Mouse (Mus musculus) lung, embryonic 14.5 days (tissue): Measurements from ENCODE around the gene Col4a2. TPM values are rescaled to one million over a fixed set of nuclear protein-coding genes. Genes with fewer than 3 reads are reported as not detected.
A peak's percentile ranks its signal among the peaks of the same experiment; 100 is the strongest.

ENCODE experiments used
- ATAC-seq: fragments of 200-750 bp; cut with Nextera tagmentation; 2 replicates; pipeline ENCODE4 v1.8.0; 2017; ENCODE audit warnings: mild to moderate bottlenecking, moderate TSS enrichment, moderate library complexity; ENCODE audit not compliant: insufficient read depth
- DNase-seq: peaks from one replicate; pipeline ENCODE4 v3.0.0-alpha.2; 2015
- H3K27ac ChIP-seq: fragments of 300-500 bp; sonication (generic); 2 replicates; pipeline ENCODE4 v1.5.1; 2014; ENCODE audit warnings: low read depth, mild to moderate bottlenecking, moderate library complexity
- H3K27me3 ChIP-seq: fragments of 300-500 bp; sonication (generic); 2 replicates; pipeline ENCODE4 v1.6.1; 2014; ENCODE audit warnings: low read length, control low read depth; ENCODE audit not compliant: insufficient read depth
- H3K36me3 ChIP-seq: fragments of 300-500 bp; sonication (generic); 2 replicates; pipeline ENCODE4 v1.6.1; 2014; ENCODE audit warnings: control low read depth; ENCODE audit not compliant: insufficient read depth
- H3K4me1 ChIP-seq: fragments of 300-500 bp; sonication (generic); 2 replicates; pipeline ENCODE4 v1.6.1; 2014; ENCODE audit warnings: antibody characterized with exemption, control low read depth; ENCODE audit not compliant: insufficient read depth
- H3K4me2 ChIP-seq: fragments of 300-500 bp; sonication (generic); 2 replicates; pipeline ENCODE4 v1.6.1; 2014; ENCODE audit warnings: mild to moderate bottlenecking
- H3K4me3 ChIP-seq: fragments of 300-500 bp; sonication (generic); 2 replicates; pipeline ENCODE4 v1.5.1; 2014; ENCODE audit warnings: low read depth, low read length
- H3K9ac ChIP-seq: fragments of 300-500 bp; sonication (generic); 2 replicates; pipeline ENCODE4 v1.6.1; 2014
- H3K9me3 ChIP-seq: fragments of 300-500 bp; sonication (generic); 2 replicates; pipeline ENCODE4 v1.6.1; 2016; ENCODE audit warnings: low read depth, low read length, control low read depth
- CTCF ChIP-seq: IDR thresholded peaks from 2 replicates; pipeline ENCODE4 v1.5.1; 2016; ENCODE audit warnings: antibody characterized with exemption, low read depth
- WGBS: fragments of 180-500 bp; shearing (Covaris S2); extraction: QIAGEN DNeasy Blood & Tissue Kit; methylation state at CpG from one replicate; pipeline ENCODE4 v1.1.7; 2014; 5-methylcytosine and 5-hydroxymethylcytosine counted together
- polyA plus RNA-seq: library from polyadenylated mRNA; unstranded; fragments of >200 nt; fragmentation: Nextera tagmentation; extraction: Ambion mirVana; gene quantifications from 2 replicates; pipeline ENCODE4 v1.2.1, GENCODE M21; 2014

The Col4a2 gene
- polyA plus RNA-seq, 1 experiment from 2014 or later, result 111 TPM

- H3K9ac ChIP-seq, result peak within 1 kb of the TSS; percentile 52
- ATAC-seq, result peak; percentile 75
- H3K27me3 ChIP-seq, result peaks cover 39% of the 10 kb centered on the region
- no peaks in the 10 kb centered on the region for H3K36me3 ChIP-seq
- H3K4me1 ChIP-seq, result peaks cover 13% of the 10 kb centered on the region; the same call in 1 of the 2 replicates
- peak within 1 kb of the TSS; percentile 85 for H3K27ac ChIP-seq
- H3K4me2 ChIP-seq, result peak within 1 kb of the TSS; percentile 100
- peak; percentile 81 for DNase-seq
- no peak for TF ChIP-seq CTCF
- peak within 1 kb of the TSS; percentile 62 for H3K4me3 ChIP-seq
- H3K9me3 ChIP-seq, result no peaks in the 10 kb centered on the region
- 1% methylated on average over 64 of the region's 69 CpGs for WGBS
Observed at GRCm38 (mm10) chr8:11477811-11478761, 165.5 kb downstream of the Col4a2 start, which contains the start of gene Rab20. TSS of gene Rab20 (minus strand) at chr8:11478710.

GRCm38 (mm10) chr8:11478807-11479527 lies 166.4 kb downstream of the Col4a2 start:
- Histone ChIP-seq H3K36me3 (no peaks in the 10 kb centered on the region), H3K4me1 (peaks cover 4% of the 10 kb centered on the region; the same call in 1 of the 2 replicates), H3K9me3 (no peaks in the 10 kb centered on the region), H3K27ac (no peak overlapping the region), H3K9ac (no peak overlapping the region; the same call in 1 of the 2 replicates), H3K4me2 (peak overlapping the region; percentile 100), H3K27me3 (peaks cover 39% of the 10 kb centered on the region), H3K4me3 (peak overlapping the region; percentile 62)
- 3% methylated on average over 23 of the region's 23 CpGs for WGBS
- TF ChIP-seq CTCF, result no peak
- no peak for ATAC-seq
- DNase-seq, result no peak

GRCm38 (mm10) chr8:11479591-11479990 lies 167.0 kb downstream of the Col4a2 start:
- Histone ChIP-seq H3K4me1 (peaks cover 3% of the 10 kb centered on the region; the same call in 1 of the 2 replicates), H3K9ac (no peak overlapping the region), H3K36me3 (no peaks in the 10 kb centered on the region), H3K4me3 (peak overlapping the region; percentile 62; the same call in 1 of the 2 replicates), H3K9me3 (no peaks in the 10 kb centered on the region), H3K27me3 (peaks cover 39% of the 10 kb centered on the region), H3K4me2 (peak overlapping the region; percentile 100), H3K27ac (no peak overlapping the region)
- DNase-seq (no peak), ATAC-seq (no peak)
- TF ChIP-seq CTCF, result no peak
- 7% methylated on average over 14 of the region's 14 CpGs for WGBS

GRCm38 (mm10) chr8:11481876-11482275 lies 169.3 kb downstream of the Col4a2 start:
- DNase-seq (no peak), ATAC-seq (no peak)
- H3K4me3 ChIP-seq, result no peak overlapping the region
- no peaks in the 10 kb centered on the region for H3K36me3 ChIP-seq
- peaks cover 26% of the 10 kb centered on the region for H3K27me3 ChIP-seq
- H3K9ac ChIP-seq, result no peak overlapping the region
- H3K9me3 ChIP-seq, result no peaks in the 10 kb centered on the region
- H3K4me1 ChIP-seq, result 0 out of 2 replicates have a peak, but pooled peaks cover 3% of the 10 kb centered on the region
- 71% methylated on average over 3 of the region's 3 CpGs for WGBS
- no peak for TF ChIP-seq CTCF
- H3K4me2 ChIP-seq, result no peak overlapping the region
- H3K27ac ChIP-seq, result no peak overlapping the region

- 63% methylated on average over 3 of the region's 3 CpGs for WGBS
- Histone ChIP-seq H3K4me1 (0 out of 2 replicates have a peak, but pooled peaks cover 3% of the 10 kb centered on the region), H3K9me3 (no peaks in the 10 kb centered on the region), H3K27me3 (peaks cover 21% of the 10 kb centered on the region), H3K27ac (no peak overlapping the region), H3K4me2 (no peak overlapping the region), H3K9ac (no peak overlapping the region), H3K36me3 (no peaks in the 10 kb centered on the region), H3K4me3 (no peak overlapping the region)
- DNase-seq (no peak), ATAC-seq (no peak)
- no peak for TF ChIP-seq CTCF
Observed at GRCm38 (mm10) chr8:11482537-11482936, 169.9 kb downstream of the Col4a2 start.

DNA sequence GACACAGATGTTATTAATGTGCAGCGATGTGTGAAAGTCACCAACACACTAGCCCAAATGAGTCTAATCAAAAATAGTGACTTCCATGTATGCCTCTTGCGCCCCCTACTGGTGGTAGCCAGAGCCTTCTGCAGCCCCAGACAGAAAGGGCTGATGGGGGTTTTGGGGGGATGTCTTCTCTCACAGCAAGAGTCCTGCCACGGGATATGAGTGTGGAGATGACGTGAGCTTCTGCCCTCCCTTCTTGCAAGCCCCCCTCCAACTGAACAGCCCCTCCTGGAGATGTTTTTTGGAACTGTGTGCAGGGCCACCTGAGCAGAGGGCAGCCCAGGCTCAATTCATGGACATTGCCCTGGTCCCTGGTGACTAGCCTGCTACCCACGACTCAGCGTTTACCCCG lies 173.5 kb downstream of the Col4a2 start:
- peak; percentile 93 for TF ChIP-seq CTCF
- H3K27me3 ChIP-seq, result no peaks in the 10 kb centered on the region
- 21% methylated on average over 7 of the region's 7 CpGs for WGBS

More for the DNA sequence above, 173.5 kb downstream of the Col4a2 start:
- Histone ChIP-seq H3K9me3 (no peaks in the 10 kb centered on the region), H3K36me3 (no peaks in the 10 kb centered on the region), H3K4me2 (no peak overlapping the region), H3K9ac (no peak overlapping the region), H3K27ac (no peak overlapping the region), H3K4me3 (no peak overlapping the region), H3K4me1 (no peaks in the 10 kb centered on the region)
- ATAC-seq, result 0 out of 2 replicates have a peak, but pooled peaks have one; percentile 51
- DNase-seq, result peak; percentile 88
